Mouse (Mus musculus): Measurements from ENCODE around the gene Rab8a. TPM values are rescaled to one million over a fixed set of nuclear protein-coding genes. Genes with fewer than 3 reads are reported as not detected.

The Rab8a gene
- total and polyA plus RNA-seq, 3 experiments = 16.9 to 79.3 (median 61.7) TPM

DNA sequence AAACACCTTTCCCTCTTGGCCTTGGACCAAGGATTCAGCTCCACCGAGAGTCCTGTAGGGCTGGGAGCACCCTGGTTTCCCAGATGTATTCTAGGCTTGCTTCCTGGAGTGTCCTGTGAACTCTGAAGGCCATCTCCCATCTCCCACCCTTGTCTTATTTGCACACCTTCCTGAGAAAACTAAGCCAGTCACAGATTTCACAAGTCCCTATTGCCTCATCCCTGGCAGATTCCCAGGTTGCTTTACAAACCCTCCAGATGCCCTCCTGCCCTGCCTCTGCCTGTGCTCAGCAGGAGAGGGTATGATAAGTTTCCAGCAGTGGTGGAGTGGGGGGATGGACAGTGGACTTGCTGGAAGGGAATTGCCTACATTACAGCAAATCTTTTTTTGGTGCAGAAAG is 14.9 kb upstream of the Rab8a start:
- peak; percentile 81 for DNase-seq

- no peak for DNase-seq
Observed at GRCm38 (mm10) chr8:72146556-72146955, 14.4 kb upstream of the Rab8a start.

GRCm38 (mm10) chr8:72147266-72147665 is 13.7 kb upstream of the Rab8a start:
- DNase-seq = no peak

DNA sequence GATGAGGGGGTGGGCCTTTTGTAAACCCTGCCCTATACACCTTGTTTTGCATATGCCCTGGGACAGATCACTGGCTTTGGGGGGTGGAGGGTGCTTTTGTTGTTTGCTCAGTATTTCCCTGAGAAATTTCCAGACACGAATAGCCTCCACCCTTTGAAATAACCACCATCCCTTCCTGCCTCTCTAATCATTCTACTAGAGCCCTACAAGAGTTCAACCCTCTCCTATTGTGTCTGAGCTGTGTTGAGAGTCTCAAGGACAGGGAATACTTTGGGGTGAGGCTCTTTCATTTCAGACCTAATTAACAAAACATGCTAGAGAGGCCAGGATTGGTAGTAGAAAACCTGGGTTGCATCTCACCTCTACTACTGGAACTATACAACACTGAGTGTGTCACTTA is 11.9 kb upstream of the Rab8a start:
- no peak for DNase-seq

DNA sequence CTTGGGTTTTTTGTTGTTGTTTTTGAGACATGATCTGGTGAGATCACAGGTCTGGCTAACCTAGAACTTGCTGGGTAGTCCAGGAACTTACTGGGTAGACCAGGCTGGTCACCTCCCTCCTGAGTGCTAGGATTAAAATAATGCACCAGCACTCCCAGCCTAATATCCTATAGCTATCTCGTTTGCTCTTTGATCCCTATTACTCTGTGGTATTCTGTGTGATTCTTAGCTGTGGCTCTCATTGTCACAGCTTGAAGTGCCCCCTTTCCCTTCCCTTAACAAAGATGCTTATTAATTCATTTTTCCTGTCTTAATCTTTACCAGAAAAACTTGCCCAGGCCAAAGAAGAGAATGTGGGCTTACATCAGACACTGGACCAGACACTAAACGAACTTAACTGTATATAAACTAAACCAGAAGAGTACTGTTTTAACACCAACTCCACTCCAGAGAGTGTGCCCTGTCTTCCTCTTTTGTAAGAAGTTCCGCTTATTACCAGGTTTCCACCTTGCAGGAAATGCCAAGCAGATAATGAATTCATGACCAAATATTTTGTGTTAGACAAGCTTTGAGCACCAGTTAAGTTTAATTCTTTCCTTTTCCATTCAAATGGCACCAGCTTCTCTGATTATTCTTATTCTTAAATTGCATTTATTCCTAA is 9.5 kb upstream of the Rab8a start:
- no peak for DNase-seq

DNA sequence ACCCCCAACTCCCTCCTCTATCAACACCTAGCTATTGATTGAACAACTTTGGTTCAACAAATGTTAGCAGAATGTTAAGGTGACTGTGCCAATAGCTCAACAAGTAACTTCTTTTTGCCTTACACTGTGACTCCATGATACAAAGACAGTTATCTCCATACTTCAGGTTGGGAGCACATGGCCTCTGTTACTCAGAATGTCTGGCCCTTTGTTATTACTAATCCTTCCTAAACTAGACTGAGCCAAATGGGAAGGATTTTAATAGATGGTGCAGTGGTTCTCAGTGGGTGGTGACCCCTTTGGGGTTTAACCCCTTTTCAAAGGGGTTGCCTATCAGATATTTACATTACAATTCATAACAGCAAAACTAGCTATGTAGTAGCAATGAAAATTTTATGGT is 7.6 kb upstream of the Rab8a start:
- no peak for DNase-seq

GRCm38 (mm10) chr8:72158096-72158495 is 2.9 kb upstream of the Rab8a start:
- DNase-seq = no peak

- DNase-seq = no peak
Observed at GRCm38 (mm10) chr8:72158726-72159125, 2.3 kb upstream of the Rab8a start.

GRCm38 (mm10) chr8:72160007-72160406 is 993 bp upstream of the Rab8a start:
- no peak for DNase-seq

DNA sequence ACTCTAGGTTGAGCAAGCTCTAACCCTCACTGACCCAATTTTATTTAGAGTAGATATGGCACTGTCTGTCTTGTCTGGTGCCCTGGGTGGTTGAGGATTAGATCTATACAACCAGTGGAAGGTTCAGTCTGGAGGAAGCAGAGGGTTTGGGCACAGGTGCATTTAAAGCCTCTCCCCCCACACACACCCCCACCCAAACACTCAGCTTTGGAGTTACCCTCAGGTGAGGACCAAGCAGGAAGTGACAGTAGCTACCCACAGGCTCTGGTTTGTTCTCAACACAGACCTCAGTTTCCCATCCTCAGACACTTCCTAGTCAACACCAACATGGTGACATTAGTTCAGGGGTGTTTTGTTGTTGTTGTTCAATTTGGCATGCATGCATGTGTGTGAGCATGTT is 1.8 kb downstream of the Rab8a start:
- no peak for DNase-seq

DNA sequence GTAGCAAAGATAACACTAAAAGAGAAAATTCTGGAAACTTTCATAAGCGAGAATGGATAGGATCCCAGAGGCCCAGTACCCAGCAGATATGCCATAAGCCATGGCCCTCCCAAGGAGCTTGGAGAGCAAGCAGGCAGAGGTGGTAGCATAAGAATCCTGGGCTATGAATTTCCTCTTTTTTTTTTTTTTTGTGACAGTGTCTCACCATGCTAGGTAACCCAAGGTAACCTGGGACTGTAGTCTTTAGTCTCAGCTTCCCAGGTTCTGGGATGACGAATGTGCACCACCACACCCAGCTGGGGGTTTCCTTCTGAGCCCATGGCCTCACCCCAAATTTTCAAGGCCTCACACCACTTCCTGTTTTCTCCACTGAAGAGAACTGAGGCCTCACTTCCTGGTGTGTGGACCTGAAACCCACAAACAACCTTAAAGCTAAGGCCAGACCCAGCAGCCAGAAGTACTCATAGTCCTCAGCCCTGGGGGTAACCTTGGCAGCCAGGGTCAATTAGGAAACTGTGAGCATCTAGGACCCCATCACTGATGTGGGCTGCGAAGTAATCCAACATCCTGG is 8.2 kb downstream of the Rab8a start:
- no peak for DNase-seq

DNA sequence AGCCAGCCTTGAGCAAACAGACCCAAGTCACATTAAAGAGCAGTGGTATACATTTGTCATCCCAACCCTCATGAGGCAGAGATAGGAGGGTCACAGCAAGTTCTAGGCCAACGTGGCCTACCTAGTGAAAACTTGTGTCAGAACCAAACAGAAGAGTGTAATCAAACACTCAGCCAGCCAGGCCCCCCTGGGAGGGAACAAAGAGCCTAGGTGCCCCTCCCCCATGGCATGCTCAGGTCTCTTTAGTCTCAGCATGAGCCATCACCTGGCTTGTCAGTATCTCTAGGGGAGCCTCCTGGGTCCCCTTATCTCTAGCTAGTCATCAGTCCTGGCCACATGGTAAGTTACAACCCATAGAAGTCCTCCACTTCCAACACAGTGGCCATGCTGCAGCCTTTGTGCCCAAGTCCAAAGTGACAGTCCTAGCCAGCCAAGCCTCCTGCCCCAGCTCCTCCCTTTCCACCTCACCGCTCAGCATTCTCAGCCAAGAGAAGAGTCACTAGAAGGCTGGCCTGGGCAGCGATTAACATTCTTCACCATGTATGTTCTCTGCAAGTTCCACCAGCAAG is 8.8 kb downstream of the Rab8a start:
- no peak for DNase-seq

GRCm38 (mm10) chr8:72177346-72177925 is 16.4 kb downstream of the Rab8a start:
- DNase-seq = peak; percentile 71

- peak; percentile 49 for DNase-seq
Observed at GRCm38 (mm10) chr8:72183554-72184202, 22.7 kb downstream of the Rab8a start.

- no peak for DNase-seq
Observed at GRCm38 (mm10) chr8:72187793-72188331, 26.9 kb downstream of the Rab8a start.

GRCm38 (mm10) chr8:72189417-72190214 is 28.6 kb downstream of the Rab8a start, which contains the start of gene Hsh2d:
TSS of gene Hsh2d (plus strand) at chr8:72189638.
- DNase-seq = no peak

- no peak for DNase-seq
Observed at GRCm38 (mm10) chr8:72190215-72190539, 29.2 kb downstream of the Rab8a start.

DNA sequence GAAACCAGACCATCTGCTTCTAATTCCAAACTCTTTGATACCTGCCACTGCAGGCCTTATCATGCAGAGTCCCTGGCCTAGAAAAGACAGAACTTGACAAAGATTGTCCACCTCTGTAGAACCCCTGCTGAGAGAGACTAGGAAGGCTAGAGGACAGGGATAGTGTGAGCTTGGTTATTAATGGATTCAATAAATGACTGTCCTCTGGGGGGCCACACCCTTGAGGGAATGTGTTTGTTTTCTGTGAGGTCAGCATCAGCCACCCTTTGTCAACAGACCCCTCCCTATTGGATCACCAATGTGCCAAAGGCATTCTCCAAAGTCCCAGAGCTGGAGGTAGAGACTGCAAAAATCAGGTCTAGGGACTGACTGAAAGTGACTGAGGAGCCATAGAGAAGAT is 31.1 kb downstream of the Rab8a start:
- DNase-seq = no peak

- DNase-seq = no peak
Observed at GRCm38 (mm10) chr8:72197997-72198396, 37.0 kb downstream of the Rab8a start.

- DNase-seq = no peak
Observed at GRCm38 (mm10) chr8:72208582-72208981, 47.6 kb downstream of the Rab8a start.

- DNase-seq = no peak
Observed at GRCm38 (mm10) chr8:72210222-72210621, 49.2 kb downstream of the Rab8a start.

- DNase-seq = no peak
Observed at GRCm38 (mm10) chr8:72210710-72211109, 49.7 kb downstream of the Rab8a start.

Measured in adrenal gland, adult 2 months (tissue).